Mouse (Mus musculus): ENCODE measurements around the gene Abca3. TPM values are rescaled to one million over a fixed set of nuclear protein-coding genes. Genes with fewer than 3 reads are reported as not detected.

Abca3 gene
- polyA plus RNA-seq, 1 experiment from 2014 or later = 26.0 TPM

Other genes with a start within 250 kb of the Abca3 start
- 10.4 to 18.5 TPM (median 17.4 TPM) in 3 replicates for gene Pdpk1, start 201.0 kb upstream of the Abca3 start, polyA plus RNA-seq (2018)
- gene Amdhd2, start 188.2 kb upstream of the Abca3 start, polyA plus RNA-seq (2018) = 69.2 to 101 TPM (median 69.2 TPM) in 3 replicates
- 1,634 to 2,526 TPM (median 2,187 TPM) in 3 replicates for gene Atp6v0c, start 182.2 kb upstream of the Abca3 start, polyA plus RNA-seq (2018)
- gene Tbc1d24, start 146.4 kb upstream of the Abca3 start, polyA plus RNA-seq (2018) = 8.4 to 12.8 TPM (median 8.5 TPM) in 3 replicates
- 0.05 to 0.09 TPM in 2 of 3 replicates, not detected in the other for gene Ntn3, start 142.4 kb upstream of the Abca3 start, polyA plus RNA-seq (2018)
- 2.8 to 5.5 TPM (median 4.0 TPM) in 3 replicates for gene Tedc2, start 131.1 kb upstream of the Abca3 start, polyA plus RNA-seq (2018)
- gene Ccnf, start 100.5 kb upstream of the Abca3 start, polyA plus RNA-seq (2018) = 1.3 to 5.7 TPM (median 3.2 TPM) in 3 replicates
- 0.16 to 0.30 TPM (median 0.26 TPM) in 3 replicates for gene Abca17, start 882 bp upstream of the Abca3 start, polyA plus RNA-seq (2018)
- 59.5 to 100 TPM (median 80.3 TPM) in 3 replicates for gene Rnps1, start 62.6 kb downstream of the Abca3 start, polyA plus RNA-seq (2018)
- gene Eci1, start 74.7 kb downstream of the Abca3 start, polyA plus RNA-seq (2018) = 10.4 to 30.9 TPM (median 23.5 TPM) in 3 replicates
- 0.23 to 1.5 TPM (median 1.1 TPM) in 3 replicates for gene Dnase1l2, start 91.2 kb downstream of the Abca3 start, polyA plus RNA-seq (2018)
- 7.7 to 13.8 TPM (median 10.3 TPM) in 3 replicates for gene E4f1, start 118.4 kb downstream of the Abca3 start, polyA plus RNA-seq (2018)
- 7.0 to 22.6 TPM (median 15.0 TPM) in 3 replicates for gene Pgp, start 118.4 kb downstream of the Abca3 start, polyA plus RNA-seq (2018)
- not detected in 3 replicates for gene Bricd5, start 121.9 kb downstream of the Abca3 start, polyA plus RNA-seq (2018)
- 10.9 to 13.2 TPM (median 11.6 TPM) in 3 replicates for gene Mlst8, start 127.1 kb downstream of the Abca3 start, polyA plus RNA-seq (2018)
- not detected in 3 replicates for gene Caskin1, start 136.7 kb downstream of the Abca3 start, polyA plus RNA-seq (2018)
- 42.9 to 61.3 TPM (median 48.4 TPM) in 3 replicates for gene Traf7, start 176.0 kb downstream of the Abca3 start, polyA plus RNA-seq (2018)
- not detected in 3 replicates for gene Rab26, start 182.3 kb downstream of the Abca3 start, polyA plus RNA-seq (2018)
- 9.7 to 18.0 TPM (median 16.3 TPM) in 3 replicates for gene Pkd1, start 197.9 kb downstream of the Abca3 start, polyA plus RNA-seq (2018)

Measured in macrophage (primary cell).